Mouse (Mus musculus): ENCODE measurements around the gene Gm8257. TPM values are rescaled to one million over a fixed set of nuclear protein-coding genes. Genes with fewer than 3 reads are reported as not detected.
"Not testable (repeated sequence)": the region's sequence is repeated elsewhere in the genome, so short reads cannot be mapped to it uniquely, and the experiment has no call there.

The Gm8257 gene
- not detected for total RNA-seq (2021)
- long read RNA-seq, experiment 1, result 0 reads
- long read RNA-seq, experiment 2, result 0 reads

DNA sequence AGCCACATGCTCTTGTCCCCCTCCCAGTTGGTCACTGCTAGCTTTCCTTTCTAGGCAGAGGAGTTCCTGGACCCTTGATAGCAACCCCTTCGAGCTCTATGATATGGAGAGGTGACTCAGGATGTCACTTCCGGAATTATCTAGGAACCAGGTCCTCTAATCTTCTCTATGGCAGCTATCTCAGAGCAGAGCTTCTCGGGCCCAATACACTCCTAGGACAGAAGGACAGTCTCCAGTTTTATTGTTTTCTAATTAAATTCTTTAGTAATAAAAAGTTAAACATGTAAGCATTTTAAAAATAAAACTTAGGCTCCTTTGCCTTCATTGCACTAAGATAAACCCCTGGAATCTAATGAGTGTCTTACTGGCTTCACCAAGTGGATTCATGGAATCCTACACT, at the start of gene Gm8257:
Gene Gm8257, minus strand, starts transcription at position 101 of the 400 bp plus-strand sequence.
- DNase-seq; intact Hi-C loops (cut with DNase I; ENCODE audit: low total_unique reads): not testable (repeated sequence)

DNA sequence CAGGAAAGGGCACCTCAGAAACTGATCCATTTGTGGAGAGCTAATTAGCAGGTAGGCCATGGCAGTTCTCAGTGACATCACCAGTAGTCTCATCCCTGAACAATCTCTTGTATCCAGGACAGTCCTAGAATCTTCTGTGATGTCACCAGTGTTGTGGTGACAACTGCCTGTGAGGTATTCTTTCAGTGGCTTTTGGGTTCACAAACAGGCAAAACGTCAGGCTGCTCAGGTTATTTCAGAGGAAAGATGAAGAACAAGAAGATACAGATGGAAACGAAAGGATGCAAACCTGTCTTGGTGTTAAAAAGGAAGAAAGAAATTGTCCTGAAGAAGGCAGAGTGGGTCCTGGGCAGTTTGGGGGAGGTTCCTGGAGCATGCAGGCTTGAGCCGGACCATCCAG, 44.0 kb upstream of the Gm8257 start, which contains the start of gene Gm8267:
Gene Gm8267, minus strand, starts transcription at position 101 of the 400 bp plus-strand sequence.
- intact Hi-C loops (cut with DNase I; ENCODE audit: low total_unique reads), result no loop called here
- no peak for DNase-seq

DNA sequence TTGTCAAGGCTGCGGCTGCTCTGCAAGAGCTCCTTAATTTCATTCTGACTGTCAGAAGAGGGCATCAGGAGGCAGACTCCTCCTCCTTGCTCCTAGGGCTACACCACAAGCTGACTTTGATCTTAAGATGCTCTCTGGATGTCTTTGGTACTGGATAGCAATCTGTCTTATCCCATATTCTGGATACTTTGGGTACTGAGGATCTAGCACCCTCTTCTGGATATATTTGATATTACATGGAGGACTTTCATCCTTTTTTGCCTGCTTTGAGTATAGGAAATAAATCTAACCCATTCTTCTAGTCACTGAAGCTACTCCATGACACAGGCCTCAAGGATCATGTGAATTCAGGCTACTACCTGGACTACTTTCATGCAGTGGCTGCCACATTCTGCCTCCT, 36.5 kb upstream of the Gm8257 start:
- DNase-seq; intact Hi-C loops (cut with DNase I; ENCODE audit: low total_unique reads): not testable (repeated sequence)

DNA sequence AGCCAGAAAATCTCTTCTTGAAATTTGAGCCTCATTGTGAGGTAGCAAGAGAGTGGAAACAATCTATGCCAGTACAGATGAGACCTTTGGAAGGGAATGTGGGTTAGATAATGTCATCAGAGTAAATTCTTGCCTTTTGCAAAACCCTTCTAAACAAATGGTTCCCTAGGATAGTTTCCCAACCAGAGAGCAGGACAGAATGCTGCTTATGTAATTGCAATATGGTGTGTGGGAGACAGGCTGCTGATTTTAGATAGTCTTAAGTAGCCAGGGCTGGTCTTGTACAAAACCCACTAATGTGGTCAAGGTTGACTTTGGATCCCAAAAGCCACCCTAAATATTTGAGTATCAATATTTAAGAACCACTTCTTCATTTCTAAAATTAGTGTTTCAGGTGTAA, 24.5 kb upstream of the Gm8257 start:
- DNase-seq; intact Hi-C loops (cut with DNase I; ENCODE audit: low total_unique reads): not testable (repeated sequence)

DNA sequence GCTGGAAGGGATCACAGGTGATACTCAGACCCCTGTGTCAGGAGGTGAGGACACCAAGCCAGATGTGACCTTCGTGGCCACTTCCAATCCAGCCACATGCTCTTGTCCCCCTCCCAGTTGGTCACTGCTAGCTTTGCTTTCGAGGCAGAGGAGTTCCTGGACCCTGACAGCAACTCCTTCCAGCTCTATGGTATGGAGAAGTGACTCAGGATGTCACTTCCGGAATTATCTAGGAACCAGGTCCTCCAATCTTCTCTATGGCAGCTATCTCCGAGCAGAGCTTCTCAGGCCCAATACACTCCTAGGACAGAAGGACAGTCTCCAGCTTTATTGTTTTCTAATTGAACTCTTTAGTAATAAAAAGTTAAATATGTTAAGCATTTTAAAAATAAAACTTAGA, 78.5 kb downstream of the Gm8257 start, which contains the start of gene Gm5624:
Gene Gm5624, minus strand, starts transcription at position 202 of the 400 bp plus-strand sequence.
- DNase-seq; intact Hi-C loops (cut with DNase I; ENCODE audit: low total_unique reads): not testable (repeated sequence)

Other genes with a start within 250 kb of the Gm8257 start
- not detected for gene BC061237, start 214.0 kb downstream of the Gm8257 start, total RNA-seq (2021)
- gene Gm17093, start 188.2 kb downstream of the Gm8257 start, total RNA-seq (2021), result not detected
- not detected for gene Gm8247, start 123.3 kb downstream of the Gm8257 start, total RNA-seq (2021)
- not detected for gene Gm5624, start 78.5 kb downstream of the Gm8257 start, total RNA-seq (2021)
- not detected for gene Gm8267, start 43.9 kb upstream of the Gm8257 start, total RNA-seq (2021)
- gene Ptgdr, start 152.9 kb upstream of the Gm8257 start, total RNA-seq (2021), result under 1 TPM in 1 of 2 experiments, not detected in 1; 0.06 TPM

All from gastrocnemius, postnatal 14 days (tissue).